Mouse (Mus musculus) lung, postnatal 36 days (tissue): Measurements from ENCODE around the gene Prg3.

Source experiments
- DNase-seq: peaks from one replicate; pipeline ENCODE4 v3.0.0; 2022; ENCODE audit warnings: mixed read lengths

Gene Prg3

GRCm38 (mm10) chr2:84987930-84988329 is at the start of gene Prg3:
Gene Prg3, plus strand, starts transcription at chr2:84988215.
- no peak for DNase-seq

- peak; percentile 72 for DNase-seq
Measured at GRCm38 (mm10) chr2:84938249-84938946, 49.6 kb upstream of the Prg3 start.

GRCm38 (mm10) chr2:84939306-84939705 is 48.7 kb upstream of the Prg3 start:
- no peak for DNase-seq

GRCm38 (mm10) chr2:84939711-84940110 is 48.3 kb upstream of the Prg3 start:
- DNase-seq: no peak

GRCm38 (mm10) chr2:84941332-84941731 is 46.7 kb upstream of the Prg3 start:
- DNase-seq: peak; percentile 42

- no peak for DNase-seq
Measured at GRCm38 (mm10) chr2:84941795-84942194, 46.2 kb upstream of the Prg3 start.

GRCm38 (mm10) chr2:84947154-84947771 is 40.8 kb upstream of the Prg3 start:
- peak; percentile 40 for DNase-seq

- DNase-seq: no peak
Measured at GRCm38 (mm10) chr2:84948252-84948651, 39.8 kb upstream of the Prg3 start.

- no peak for DNase-seq
Measured at GRCm38 (mm10) chr2:84948721-84949120, 39.3 kb upstream of the Prg3 start.

- no peak for DNase-seq
Measured at GRCm38 (mm10) chr2:84951027-84951426, 37.0 kb upstream of the Prg3 start.

- DNase-seq: no peak
Measured at GRCm38 (mm10) chr2:84952251-84952650, 35.8 kb upstream of the Prg3 start.

- no peak for DNase-seq
Measured at GRCm38 (mm10) chr2:84952693-84953092, 35.3 kb upstream of the Prg3 start.

- DNase-seq: no peak
Measured at GRCm38 (mm10) chr2:84955435-84955834, 32.6 kb upstream of the Prg3 start.

- DNase-seq: peak; percentile 62
Measured at GRCm38 (mm10) chr2:84956274-84956673, 31.7 kb upstream of the Prg3 start.

GRCm38 (mm10) chr2:84958588-84959264 is 29.3 kb upstream of the Prg3 start:
- no peak for DNase-seq

GRCm38 (mm10) chr2:84961300-84961699 is 26.7 kb upstream of the Prg3 start:
- DNase-seq: peak; percentile 74

- no peak for DNase-seq
Measured at GRCm38 (mm10) chr2:84961901-84962300, 26.1 kb upstream of the Prg3 start.

- DNase-seq: no peak
Measured at GRCm38 (mm10) chr2:84962906-84963507, 25.0 kb upstream of the Prg3 start.

- no peak for DNase-seq
Measured at GRCm38 (mm10) chr2:84964111-84964801, 23.8 kb upstream of the Prg3 start.

- no peak for DNase-seq
Measured at GRCm38 (mm10) chr2:84967318-84967991, 20.6 kb upstream of the Prg3 start.

GRCm38 (mm10) chr2:84975580-84975979 is 12.4 kb upstream of the Prg3 start:
- no peak for DNase-seq

GRCm38 (mm10) chr2:84980188-84980587 is 7.8 kb upstream of the Prg3 start, which contains the start of gene Prg2:
Gene Prg2, plus strand, starts transcription at chr2:84980461.
- no peak for DNase-seq
